Mouse (Mus musculus) stomach, postnatal 0 days (tissue): ENCODE data around the gene Gm43517. TPM values are rescaled to one million over a fixed set of nuclear protein-coding genes. Genes with fewer than 3 reads are reported as not detected.

Experiments
- ATAC-seq: fragments of 200-750 bp; cut with Nextera tagmentation; 2 replicates; pipeline ENCODE4 v1.8.0; 2017; ENCODE audit not compliant: low FRiP score, low TSS enrichment
- DNase-seq: peaks from one replicate; pipeline ENCODE4 v3.0.0-alpha.2; 2016; ENCODE audit warnings: low spot score
- H3K27ac ChIP-seq: fragments of 300-500 bp; sonication (generic); replicated peaks from 2 replicates; pipeline ENCODE4 v1.5.1; 2014; ENCODE audit warnings: mild to moderate bottlenecking, control low read depth
- H3K27me3 ChIP-seq: fragments of 300-500 bp; sonication (generic); 2 replicates; pipeline ENCODE4 v1.6.1; 2014; ENCODE audit warnings: low read length; ENCODE audit not compliant: control insufficient read depth, insufficient read depth
- H3K36me3 ChIP-seq: fragments of 300-500 bp; sonication (generic); 2 replicates; pipeline ENCODE4 v1.6.1; 2014; ENCODE audit warnings: low read length, mixed read lengths; ENCODE audit not compliant: control insufficient read depth, insufficient read depth
- H3K4me1 ChIP-seq: fragments of 300-500 bp; sonication (generic); replicated peaks from 2 replicates; pipeline ENCODE4 v1.6.1; 2014; ENCODE audit warnings: antibody characterized with exemption; ENCODE audit not compliant: control insufficient read depth, insufficient read depth
- H3K4me2 ChIP-seq: fragments of 300-500 bp; sonication (generic); replicated peaks from 2 replicates; pipeline ENCODE4 v1.6.1; 2014; ENCODE audit warnings: low read depth, mild to moderate bottlenecking, control low read depth, moderate library complexity
- H3K4me3 ChIP-seq: fragments of 300-500 bp; sonication (generic); 2 replicates; pipeline ENCODE4 v1.5.1; 2014; ENCODE audit warnings: low read depth, low read length, control low read depth
- H3K9ac ChIP-seq: fragments of 300-500 bp; sonication (generic); 2 replicates; pipeline ENCODE4 v1.6.1; 2014; ENCODE audit warnings: mild to moderate bottlenecking, low read length, control low read depth, mixed read lengths
- H3K9me3 ChIP-seq: fragments of 300-500 bp; sonication (generic); 2 replicates; pipeline ENCODE4 v1.6.1; 2016; ENCODE audit warnings: low read length; ENCODE audit not compliant: control insufficient read depth
- CTCF ChIP-seq: IDR thresholded peaks from 2 replicates; pipeline ENCODE4 v1.5.1; 2016; ENCODE audit warnings: antibody characterized with exemption, low read depth, mild to moderate bottlenecking, moderate library complexity
- EP300 ChIP-seq: optimal IDR thresholded peaks from 2 replicates; pipeline ENCODE3; 2016; ENCODE audit warnings: antibody characterized with exemption
- WGBS: fragments of 180-500 bp; shearing (Covaris S2); extraction: QIAGEN DNeasy Blood & Tissue Kit; methylation state at CpG from one replicate; pipeline ENCODE4 v1.1.7; 2014; 5-methylcytosine and 5-hydroxymethylcytosine counted together
- polyA plus RNA-seq: library from polyadenylated mRNA; unstranded; fragments of >200 nt; fragmentation: Nextera tagmentation; extraction: Ambion mirVana; gene quantifications from 2 replicates; pipeline ENCODE4 v1.2.1, GENCODE M21; 2015

Gm43517 gene
- polyA plus RNA-seq, 1 experiment from 2014 or later: not detected

GRCm38 (mm10) chr12:49374606-49374995 lies 10.4 kb upstream of the Gm43517 start:
- H3K9me3 ChIP-seq: no peaks in the 10 kb centered on the region
- H3K36me3 ChIP-seq: no peaks in the 10 kb centered on the region
- ATAC-seq (no peak), DNase-seq (no peak)
- H3K4me2 ChIP-seq: peak overlapping the region; percentile 42
- peak overlapping the region; percentile 21 for H3K4me3 ChIP-seq
- WGBS: 2% methylated on average over 14 of the region's 14 CpGs
- TF ChIP-seq EP300: no peak
- peak; percentile 72 for TF ChIP-seq CTCF
- H3K27me3 ChIP-seq: peaks cover 27% of the 10 kb centered on the region; the same call in 1 of the 2 replicates
- no peak overlapping the region for H3K27ac ChIP-seq
- H3K9ac ChIP-seq: no peak overlapping the region
- H3K4me1 ChIP-seq: no peaks in the 10 kb centered on the region

GRCm38 (mm10) chr12:49375427-49376317 lies 9.3 kb upstream of the Gm43517 start:
- peaks cover 30% of the 10 kb centered on the region; the same call in 1 of the 2 replicates for H3K27me3 ChIP-seq
- no peaks in the 10 kb centered on the region for H3K36me3 ChIP-seq
- DNase-seq (no peak), ATAC-seq (no peak)
- no peak overlapping the region for H3K4me3 ChIP-seq
- H3K9ac ChIP-seq: no peak overlapping the region
- H3K4me1 ChIP-seq: no peaks in the 10 kb centered on the region
- no peak for TF ChIP-seq EP300
- TF ChIP-seq CTCF: no peak
- 4% methylated on average over 15 of the region's 15 CpGs for WGBS
- no peak overlapping the region for H3K4me2 ChIP-seq
- H3K9me3 ChIP-seq: no peaks in the 10 kb centered on the region
- no peak overlapping the region for H3K27ac ChIP-seq

GRCm38 (mm10) chr12:49376318-49376992 lies 8.5 kb upstream of the Gm43517 start:
- H3K36me3 ChIP-seq: no peaks in the 10 kb centered on the region
- no peak overlapping the region for H3K4me2 ChIP-seq
- H3K4me1 ChIP-seq: no peaks in the 10 kb centered on the region
- H3K4me3 ChIP-seq: no peak overlapping the region
- H3K27me3 ChIP-seq: peaks cover 30% of the 10 kb centered on the region; the same call in 1 of the 2 replicates
- TF ChIP-seq EP300 (no peak), CTCF (no peak)
- no peaks in the 10 kb centered on the region for H3K9me3 ChIP-seq
- no peak overlapping the region for H3K27ac ChIP-seq
- no peak for ATAC-seq
- DNase-seq: no peak
- no peak overlapping the region for H3K9ac ChIP-seq
- 5% methylated on average over 19 of the region's 19 CpGs for WGBS

- H3K4me2 ChIP-seq: no peak overlapping the region
- no peaks in the 10 kb centered on the region for H3K36me3 ChIP-seq
- WGBS: 6% methylated on average over 14 of the region's 15 CpGs
- H3K27ac ChIP-seq: no peak overlapping the region
- no peak for DNase-seq
- no peak overlapping the region for H3K9ac ChIP-seq
- H3K4me3 ChIP-seq: no peak overlapping the region
- H3K27me3 ChIP-seq: peaks cover 35% of the 10 kb centered on the region; the same call in 1 of the 2 replicates
- no peaks in the 10 kb centered on the region for H3K4me1 ChIP-seq
- TF ChIP-seq EP300 (no peak), CTCF (no peak)
- ATAC-seq: no peak
- H3K9me3 ChIP-seq: no peaks in the 10 kb centered on the region
These were observed 7.5 kb upstream of the Gm43517 start for GRCm38 (mm10) chr12:49377281-49377970.

- Histone ChIP-seq H3K4me1 (peaks cover 3% of the 10 kb centered on the region; the same call in 1 of the 2 replicates), H3K4me2 (no peak overlapping the region), H3K4me3 (no peak overlapping the region), H3K27me3 (peaks cover 42% of the 10 kb centered on the region), H3K9me3 (no peaks in the 10 kb centered on the region), H3K27ac (no peak overlapping the region), H3K9ac (no peak overlapping the region), H3K36me3 (no peaks in the 10 kb centered on the region)
- 0% methylated on average over 1 of the region's 1 CpGs for WGBS
- no peak for TF ChIP-seq CTCF
- DNase-seq: no peak
- ATAC-seq: no peak
These were observed 6.1 kb upstream of the Gm43517 start for GRCm38 (mm10) chr12:49378920-49379319.
